Mouse (Mus musculus): ENCODE measurements around the gene Hes7.

DNA sequence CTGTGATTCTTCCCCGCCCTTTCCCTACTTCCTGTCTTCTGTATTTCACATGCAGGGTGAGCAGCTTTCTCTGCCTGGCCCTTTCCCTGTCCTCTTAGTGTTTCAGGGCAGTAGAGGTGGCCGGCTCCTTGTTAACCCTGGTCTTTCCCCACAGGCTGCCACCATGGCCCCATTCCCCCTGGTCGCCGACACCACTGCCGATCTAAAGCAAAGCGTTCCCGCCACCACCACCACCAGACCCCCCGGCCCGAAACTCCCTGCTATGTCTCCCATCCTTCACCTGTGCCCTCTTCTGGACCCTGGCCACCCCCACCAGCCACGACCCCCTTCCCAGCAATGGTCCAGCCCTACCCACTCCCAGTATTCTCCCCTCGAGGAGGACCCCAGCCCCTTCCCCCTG lies 13.9 kb upstream of the Hes7 start:
- TF ChIP-seq POLR2A (IDR thresholded peaks at IDR 0.05; ENCODE audit: insufficient read depth, low read length) = no peak
- no peak for TF ChIP-seq CTCF (IDR thresholded peaks at IDR 0.05; ENCODE audit: low read depth, low read length)
- no peak for TF ChIP-seq EP300 (IDR thresholded peaks at IDR 0.05; ENCODE audit: insufficient read depth, low read depth, low read length)

Measured in ES-Bruce4 (cell line).